Mouse (Mus musculus): ENCODE data around the gene Gm5935.
"Not testable (repeated sequence)": the region's sequence is repeated elsewhere in the genome, so short reads cannot be mapped to it uniquely, and the experiment has no call there.

Gm5935 gene

DNA sequence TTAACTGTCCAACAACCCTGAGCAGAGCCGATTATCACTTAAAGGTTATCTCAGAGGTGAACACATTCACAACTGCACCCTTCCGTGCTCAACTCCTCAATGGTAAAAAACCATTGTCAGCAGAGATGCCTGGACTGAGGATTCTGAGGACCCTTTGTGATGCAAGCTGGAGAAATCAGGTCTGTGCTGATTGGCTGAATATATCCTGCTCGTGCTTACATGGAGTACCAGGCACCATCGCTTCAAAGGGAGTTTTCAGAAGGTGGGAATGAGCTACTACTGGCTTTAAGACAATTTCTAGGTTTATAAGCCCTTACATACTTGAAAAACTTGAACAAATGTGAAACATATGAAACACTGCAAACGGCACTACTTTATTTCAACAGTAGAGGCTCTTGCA, at the start of gene Gm5935:
Gm5935 (minus strand) TSS at position 101 of the 400 bp plus-strand sequence.
- not testable (repeated sequence) for DNase-seq

Measured in cerebellum, adult 9-11 months (tissue).